In the genomic region with DNA sequence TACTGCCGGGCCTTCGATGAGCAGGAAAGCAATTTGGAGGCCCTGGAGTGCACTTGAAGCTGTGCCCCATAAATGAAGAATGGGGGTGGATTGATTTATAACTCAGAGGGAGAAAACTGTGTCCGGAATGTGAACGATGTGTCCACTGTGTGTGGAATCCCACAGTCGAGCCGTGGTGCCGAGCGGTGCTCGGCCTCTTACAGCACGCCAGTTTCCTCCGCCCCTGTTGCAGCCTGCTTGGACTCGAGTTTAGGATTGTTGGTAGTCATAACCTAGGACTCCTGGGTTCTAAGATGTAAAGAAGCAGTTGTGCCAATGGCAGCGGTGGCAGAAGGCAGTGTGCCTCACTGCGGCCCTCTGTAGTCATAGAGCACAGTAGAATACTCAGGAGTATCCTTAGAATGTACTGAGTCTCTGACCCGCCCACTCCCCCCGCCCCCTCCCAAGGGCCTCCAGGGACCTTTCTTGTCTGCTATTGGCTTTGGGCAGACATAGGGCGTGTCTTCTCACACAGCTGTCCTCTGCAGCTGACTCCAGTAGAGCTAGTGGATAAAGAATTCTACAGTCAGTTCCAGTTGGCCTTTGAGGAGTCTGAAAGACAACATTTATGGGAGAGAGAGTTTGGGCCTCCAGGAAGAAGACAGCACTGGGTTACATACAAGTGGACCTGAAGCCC, we compare ENCODE assay signal across 12 mouse cellular contexts.
A peak's percentile ranks its signal among the peaks of the same experiment; 100 is the strongest.
DNase-seq lines count a peak whose midpoint lies in the region; ATAC-seq and TF ChIP-seq lines count a peak whose summit lies in the region.
"Had no signal": no experiment of that assay in that cellular context is flagged by ENCODE, and none has a peak within 500 bp of the region (broad histone marks: within the 10 kb centered on the region; RNA-seq: fewer than 3 reads in every experiment).

No protein-coding gene starts in this region.

- WGBS in heart, embryonic 15.5 days: 69% methylated on average over 17 of the region's 17 CpGs
- 77% methylated on average over 17 of the region's 17 CpGs for whole genome bisulfite sequencing in midbrain, embryonic 11.5 days
- 70% methylated on average over 17 of the region's 17 CpGs for WGBS in midbrain, postnatal 0 days
- WGBS in intestine, embryonic 16.5 days: 43% methylated on average over 17 of the region's 17 CpGs

- H3K4me2 ChIP-seq in heart, embryonic 15.5 days: no peak overlapping the region
- no peak overlapping the region for H3K4me2 ChIP-seq in midbrain, embryonic 11.5 days
- no peak overlapping the region for H3K4me2 ChIP-seq in midbrain, postnatal 0 days (ENCODE audit: low read depth, low read length, poor library complexity, severe bottlenecking)
- H3K4me2 ChIP-seq in intestine, embryonic 16.5 days (ENCODE audit: low read depth, low read length): 0 out of 2 replicates have a peak overlapping the region, but pooled peaks have one; percentile 6
- H3K4me2 ChIP-seq: forebrain, embryonic 13.5 days had no signal

- no peaks in the 10 kb centered on the region for H3K9me3 ChIP-seq in heart, embryonic 15.5 days (replicated peaks)
- H3K9me3 ChIP-seq in midbrain, embryonic 11.5 days (ENCODE audit: control insufficient read depth, low read length): no peaks in the 10 kb centered on the region
- no peaks in the 10 kb centered on the region for H3K9me3 ChIP-seq in midbrain, postnatal 0 days (ENCODE audit: low read length)
- H3K9me3 ChIP-seq in intestine, embryonic 16.5 days (ENCODE audit: control insufficient read depth, low read length): peaks cover 5% of the 10 kb centered on the region; the same call in 1 of the 2 replicates

- TF ChIP-seq CTCF in midbrain, postnatal 0 days (IDR thresholded peaks at IDR 0.05): no peak

- no peak overlapping the region for H3K9ac ChIP-seq in heart, embryonic 15.5 days
- H3K9ac ChIP-seq in midbrain, embryonic 11.5 days (ENCODE audit: low read length): no peak overlapping the region
- no peak overlapping the region for H3K9ac ChIP-seq in midbrain, postnatal 0 days (replicated peaks; ENCODE audit: low read length, poor library complexity, severe bottlenecking)
- H3K9ac ChIP-seq in intestine, embryonic 16.5 days (ENCODE audit: low read depth, low read length): no peak overlapping the region
- H3K9ac ChIP-seq: forebrain, embryonic 13.5 days had no signal

- no peak overlapping the region for H3K4me3 ChIP-seq in heart, embryonic 15.5 days
- H3K4me3 ChIP-seq in midbrain, embryonic 11.5 days (ENCODE audit: low read depth, low read length): no peak overlapping the region
- H3K4me3 ChIP-seq in midbrain, postnatal 0 days (ENCODE audit: low read depth, low read length): no peak overlapping the region
- H3K4me3 ChIP-seq in intestine, embryonic 16.5 days (ENCODE audit: low read length): no peak overlapping the region
- H3K4me3 ChIP-seq: forebrain, embryonic 13.5 days; heart, adult 2 months had no signal

- H3K27me3 ChIP-seq in heart, embryonic 15.5 days: no peaks in the 10 kb centered on the region; the same call in 1 of the 2 replicates
- H3K27me3 ChIP-seq in midbrain, embryonic 11.5 days (ENCODE audit: control insufficient read depth, insufficient read depth, low read length): no peaks in the 10 kb centered on the region
- no peaks in the 10 kb centered on the region for H3K27me3 ChIP-seq in midbrain, postnatal 0 days (ENCODE audit: insufficient read depth, low read length)
- H3K27me3 ChIP-seq in intestine, embryonic 16.5 days (replicated peaks; ENCODE audit: control insufficient read depth, insufficient read depth, low read length): no peaks in the 10 kb centered on the region
- H3K27me3 ChIP-seq: forebrain, embryonic 13.5 days had no signal

- no peak for DNase-seq in heart, postnatal 4 days
- DNase-seq in midbrain, embryonic 11.5 days (ENCODE audit: low spot score, missing footprints): peak; percentile 69
- no peak for DNase-seq in midbrain, postnatal 0 days (ENCODE audit: low spot score)
- peak; percentile 18 for DNase-seq in yolk sac, embryonic 10.5 days (ENCODE audit: low spot score)
- no peak for DNase-seq in cerebellum, postnatal 4 days (ENCODE audit: low spot score in 2 of 2)
- DNase-seq in adrenal gland, adult (ENCODE audit: inconsistent age in 2 of 2, low spot score in 1 of 2): no peak
- DNase-seq: lung, postnatal 10 days; retina, postnatal 1 day had no signal

- no peaks in the 10 kb centered on the region for H3K36me3 ChIP-seq in heart, embryonic 15.5 days
- no peaks in the 10 kb centered on the region for H3K36me3 ChIP-seq in midbrain, embryonic 11.5 days (ENCODE audit: control insufficient read depth, insufficient read depth, low read length)
- H3K36me3 ChIP-seq in midbrain, postnatal 0 days (ENCODE audit: insufficient read depth, low read length): no peaks in the 10 kb centered on the region
- H3K36me3 ChIP-seq in intestine, embryonic 16.5 days (ENCODE audit: control insufficient read depth, insufficient read depth, low read length): no peaks in the 10 kb centered on the region

- H3K27ac ChIP-seq in heart, embryonic 15.5 days: no peak overlapping the region
- no peak overlapping the region for H3K27ac ChIP-seq in midbrain, embryonic 11.5 days (ENCODE audit: low read depth, low read length)
- H3K27ac ChIP-seq in midbrain, postnatal 0 days (ENCODE audit: low read depth, low read length): no peak overlapping the region
- H3K27ac ChIP-seq in intestine, embryonic 16.5 days (ENCODE audit: low read length): no peak overlapping the region
- H3K27ac ChIP-seq: forebrain, embryonic 13.5 days; heart, adult 2 months had no signal

- H3K4me1 ChIP-seq in heart, embryonic 15.5 days (replicated peaks): 0 out of 2 replicates have a peak, but pooled peaks cover 3% of the 10 kb centered on the region
- H3K4me1 ChIP-seq in midbrain, embryonic 11.5 days (ENCODE audit: control insufficient read depth, insufficient read depth, low read length): no peaks in the 10 kb centered on the region
- H3K4me1 ChIP-seq in midbrain, postnatal 0 days (ENCODE audit: insufficient read depth, low read length): no peaks in the 10 kb centered on the region
- H3K4me1 ChIP-seq in intestine, embryonic 16.5 days (ENCODE audit: control insufficient read depth, insufficient read depth, low read length): 0 out of 2 replicates have a peak, but pooled peaks cover 3% of the 10 kb centered on the region
- H3K4me1 ChIP-seq: forebrain, embryonic 13.5 days had no signal

- 0 out of 2 replicates have a peak, but pooled peaks have one; percentile 24 for ATAC-seq in heart, embryonic 15.5 days (replicated peaks; ENCODE audit: insufficient number of reproducible peaks, insufficient read depth, low FRiP score, low read depth)
- ATAC-seq in midbrain, embryonic 11.5 days (ENCODE audit: low FRiP score): no peak
- ATAC-seq in midbrain, postnatal 0 days (ENCODE audit: low FRiP score): no peak
- peak; percentile 73; the same call in 1 of the 2 replicates for ATAC-seq in intestine, embryonic 16.5 days
- ATAC-seq: forebrain, embryonic 13.5 days had no signal

Comparison
In these comparisons a context has a peak if more than half of its experiments do, and no peak if none do; other contexts are left out.
1. DNase-seq: peak in midbrain, embryonic 11.5 days (single experiment) and yolk sac, embryonic 10.5 days (single experiment); none in heart, postnatal 4 days (single experiment), midbrain, postnatal 0 days (single experiment), cerebellum, postnatal 4 days (0 of 2) and adrenal gland, adult (0 of 2).
2. ATAC-seq: peak in heart, embryonic 15.5 days (single experiment) and intestine, embryonic 16.5 days (single experiment); none in midbrain, embryonic 11.5 days (single experiment) and midbrain, postnatal 0 days (single experiment).